Mouse (Mus musculus) liver, embryonic 13.5 days (tissue): ENCODE results near the gene Cdk5r2. TPM values are rescaled to one million over a fixed set of nuclear protein-coding genes. Genes with fewer than 3 reads are reported as not detected.

ENCODE experiments used
- ATAC-seq: fragments of 200-750 bp; cut with Nextera tagmentation; 2 replicates; pipeline ENCODE4 v1.8.0; 2017; ENCODE audit warnings: low read depth, mild to moderate bottlenecking, moderate number of reproducible peaks, moderate library complexity
- DNase-seq: peaks from one replicate; pipeline ENCODE4 v3.0.0; 2022
- H3K27ac ChIP-seq: fragments of 300-500 bp; sonication (generic); 2 replicates; pipeline ENCODE4 v1.5.1; 2015; ENCODE audit warnings: moderate library complexity, mild to moderate bottlenecking, inconsistent platforms
- H3K27me3 ChIP-seq: fragments of 300-500 bp; sonication (generic); 2 replicates; pipeline ENCODE4 v1.6.1; 2015; ENCODE audit warnings: mild to moderate bottlenecking, inconsistent platforms
- H3K36me3 ChIP-seq: fragments of 300-500 bp; sonication (generic); 2 replicates; pipeline ENCODE4 v1.6.1; 2015; ENCODE audit warnings: mild to moderate bottlenecking, inconsistent platforms
- H3K4me1 ChIP-seq: fragments of 300-500 bp; sonication (generic); replicated peaks from 2 replicates; pipeline ENCODE4 v1.6.1; 2015; ENCODE audit warnings: inconsistent platforms
- H3K4me2 ChIP-seq: fragments of 300-500 bp; sonication (generic); 2 replicates; pipeline ENCODE4 v1.6.1; 2015; ENCODE audit warnings: inconsistent platforms, mild to moderate bottlenecking, moderate library complexity
- H3K4me3 ChIP-seq: fragments of 300-500 bp; sonication (generic); replicated peaks from 2 replicates; pipeline ENCODE4 v1.5.1; 2015; ENCODE audit warnings: mild to moderate bottlenecking, inconsistent platforms
- H3K9ac ChIP-seq: fragments of 300-500 bp; sonication (generic); 2 replicates; pipeline ENCODE4 v1.6.1; 2015; ENCODE audit warnings: mild to moderate bottlenecking, inconsistent platforms
- H3K9me3 ChIP-seq: fragments of 300-500 bp; sonication (generic); replicated peaks from 2 replicates; pipeline ENCODE4 v1.6.1; 2016; ENCODE audit warnings: inconsistent platforms
- WGBS: fragments of 180-500 bp; shearing (Covaris S2); methylation state at CpG from one replicate; pipeline ENCODE4 v1.1.7; 2015; ENCODE audit not compliant: insufficient replicate concordance; 5-methylcytosine and 5-hydroxymethylcytosine counted together
- polyA plus RNA-seq: library from polyadenylated mRNA; unstranded; fragments of >200 nt; fragmentation: Nextera tagmentation; extraction: Ambion mirVana; gene quantifications from 2 replicates; pipeline ENCODE4 v1.2.1, GENCODE M21; 2015

The Cdk5r2 gene
- polyA plus RNA-seq, 1 experiment from 2014 or later = not detected

DNA sequence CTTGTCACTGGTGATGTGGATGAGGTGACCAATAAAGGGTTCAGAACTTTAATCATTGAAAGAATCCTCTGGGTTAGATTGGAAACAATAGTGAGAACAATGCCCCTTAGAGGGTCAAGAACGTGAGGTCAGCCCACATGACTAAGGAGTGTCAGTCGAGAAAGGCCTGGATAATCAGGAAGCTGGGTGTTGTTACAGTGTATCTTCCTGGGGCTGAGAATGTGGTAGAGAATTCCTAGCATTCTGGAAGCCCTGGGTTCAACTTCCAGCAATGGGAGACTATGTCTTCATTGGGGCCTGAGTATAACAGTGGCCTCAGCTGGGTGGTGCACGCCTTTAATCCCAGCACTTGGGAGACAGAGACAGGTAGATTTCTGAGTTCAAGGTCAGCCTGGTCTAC is 22.5 kb downstream of the Cdk5r2 start:
- Histone ChIP-seq H3K9me3 (no peaks in the 10 kb centered on the region), H3K4me3 (no peak overlapping the region), H3K27ac (no peak overlapping the region), H3K9ac (no peak overlapping the region), H3K4me2 (no peak overlapping the region), H3K36me3 (no peaks in the 10 kb centered on the region), H3K4me1 (no peaks in the 10 kb centered on the region), H3K27me3 (peaks cover 43% of the 10 kb centered on the region)
- no peak for ATAC-seq
- 28% methylated on average over 3 of the region's 3 CpGs for WGBS
- DNase-seq = no peak

DNA sequence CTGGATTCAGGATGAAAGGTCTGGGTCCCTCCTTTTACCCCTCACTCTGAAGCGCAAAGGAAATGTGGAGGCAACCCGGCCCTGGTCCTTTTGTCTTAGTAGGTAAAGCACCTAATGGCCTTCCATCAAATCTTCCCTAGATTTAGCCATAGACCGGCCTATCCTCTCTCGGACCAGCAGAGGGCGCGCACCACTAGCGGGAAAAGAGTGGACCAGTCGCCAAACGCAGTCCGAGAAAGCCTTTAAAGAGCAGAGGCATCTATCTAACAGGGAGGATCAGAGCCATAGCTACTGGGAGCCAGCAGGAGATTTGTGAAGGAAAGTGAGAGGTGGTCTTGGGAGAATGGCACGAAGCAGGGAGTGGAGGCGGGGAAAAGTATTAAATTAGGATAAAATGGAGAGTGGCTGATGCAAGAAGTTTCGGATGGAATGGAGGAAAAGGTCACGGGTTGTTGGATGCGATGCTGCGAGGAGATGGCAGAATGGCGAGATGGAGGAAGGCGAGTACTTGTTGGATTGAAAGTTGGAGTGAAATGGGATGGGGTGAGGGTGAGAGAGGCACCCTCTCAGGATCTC is 26.1 kb downstream of the Cdk5r2 start:
- no peak overlapping the region for H3K27ac ChIP-seq
- no peak overlapping the region for H3K4me2 ChIP-seq
- H3K27me3 ChIP-seq = peaks cover 73% of the 10 kb centered on the region
- H3K9me3 ChIP-seq = no peaks in the 10 kb centered on the region
- H3K36me3 ChIP-seq = no peaks in the 10 kb centered on the region
- WGBS = 5% methylated on average over 18 of the region's 18 CpGs
- no peaks in the 10 kb centered on the region; the same call in 1 of the 2 replicates for H3K4me1 ChIP-seq
- ATAC-seq (no peak), DNase-seq (peak; percentile 14)
- H3K9ac ChIP-seq = no peak overlapping the region
- H3K4me3 ChIP-seq = no peak overlapping the region

DNA sequence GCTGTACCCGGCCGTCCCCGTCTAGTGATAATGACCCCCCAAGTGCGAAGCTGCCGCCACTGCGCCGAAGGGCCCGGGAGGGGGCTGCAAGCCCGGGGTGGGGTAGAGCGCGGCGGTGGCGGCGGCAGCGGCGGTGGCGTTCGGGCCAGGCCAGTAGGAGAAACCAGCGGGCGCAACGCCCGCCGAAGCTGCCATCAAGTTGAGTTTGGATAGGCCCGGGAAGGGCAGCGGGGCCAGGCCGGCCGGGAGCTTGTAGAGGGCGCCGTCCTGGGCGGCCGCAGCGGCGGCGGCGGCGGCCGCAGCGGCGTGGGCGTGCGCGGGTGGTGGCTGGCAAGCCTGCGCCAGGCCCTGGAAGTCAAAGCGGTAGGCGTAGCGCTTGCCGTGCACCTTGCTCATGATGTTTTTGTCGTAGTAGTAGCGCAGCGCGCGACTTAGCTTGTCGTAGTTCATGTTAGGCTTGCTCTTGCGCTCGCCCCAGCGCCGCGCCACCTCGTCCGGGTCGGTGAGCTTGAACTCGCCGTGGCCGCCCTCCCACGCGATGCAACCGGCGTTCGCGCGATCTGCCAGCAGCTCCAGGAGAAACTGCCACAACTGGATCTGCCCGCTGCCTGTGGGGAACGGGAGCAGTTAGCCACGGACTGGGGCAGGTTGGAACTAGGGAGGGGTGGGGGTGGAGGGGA is 27.5 kb downstream of the Cdk5r2 start:
- no peaks in the 10 kb centered on the region for H3K36me3 ChIP-seq
- H3K9me3 ChIP-seq = no peaks in the 10 kb centered on the region
- H3K27me3 ChIP-seq = peaks cover 86% of the 10 kb centered on the region
- peak overlapping the region; percentile 14; the same call in 1 of the 2 replicates for H3K4me3 ChIP-seq
- WGBS = 2% methylated on average over 74 of the region's 74 CpGs
- H3K4me1 ChIP-seq = no peaks in the 10 kb centered on the region; the same call in 1 of the 2 replicates
- DNase-seq (no peak), ATAC-seq (no peak)
- no peak overlapping the region for H3K27ac ChIP-seq
- peak overlapping the region; percentile 41 for H3K4me2 ChIP-seq
- H3K9ac ChIP-seq = no peak overlapping the region

GRCm38 (mm10) chr1:74882828-74883227 is 28.1 kb downstream of the Cdk5r2 start:
- Histone ChIP-seq H3K4me2 (no peak overlapping the region), H3K9ac (no peak overlapping the region), H3K27me3 (peaks cover 92% of the 10 kb centered on the region), H3K4me3 (0 out of 2 replicates have a peak overlapping the region, but pooled peaks have one; percentile 14), H3K36me3 (no peaks in the 10 kb centered on the region), H3K4me1 (no peaks in the 10 kb centered on the region; the same call in 1 of the 2 replicates), H3K9me3 (no peaks in the 10 kb centered on the region), H3K27ac (no peak overlapping the region)
- DNase-seq (no peak), ATAC-seq (no peak)
- 3% methylated on average over 8 of the region's 8 CpGs for whole genome bisulfite sequencing

- Histone ChIP-seq H3K36me3 (no peaks in the 10 kb centered on the region), H3K9ac (no peak overlapping the region), H3K27me3 (peaks cover 93% of the 10 kb centered on the region), H3K9me3 (no peaks in the 10 kb centered on the region), H3K4me1 (no peaks in the 10 kb centered on the region; the same call in 1 of the 2 replicates), H3K4me2 (no peak overlapping the region), H3K27ac (no peak overlapping the region), H3K4me3 (no peak overlapping the region)
- 9% methylated on average over 5 of the region's 5 CpGs for WGBS
- DNase-seq (no peak), ATAC-seq (no peak)
These were observed 28.7 kb downstream of the Cdk5r2 start for GRCm38 (mm10) chr1:74883441-74883840.

- Histone ChIP-seq H3K9ac (no peak overlapping the region), H3K4me2 (peak overlapping the region; percentile 39), H3K36me3 (no peaks in the 10 kb centered on the region), H3K27me3 (peaks cover 88% of the 10 kb centered on the region), H3K9me3 (no peaks in the 10 kb centered on the region), H3K27ac (no peak overlapping the region), H3K4me1 (no peaks in the 10 kb centered on the region; the same call in 1 of the 2 replicates), H3K4me3 (peak overlapping the region; percentile 19)
- ATAC-seq (no peak), DNase-seq (no peak)
- WGBS = 2% methylated on average over 57 of the region's 57 CpGs
These were observed 29.7 kb downstream of the Cdk5r2 start for GRCm38 (mm10) chr1:74884196-74885141.

- Histone ChIP-seq H3K27ac (no peak within 1 kb of the TSS), H3K4me1 (no peaks in the 10 kb centered on the region; the same call in 1 of the 2 replicates), H3K4me2 (peak within 1 kb of the TSS; percentile 39), H3K9ac (no peak within 1 kb of the TSS), H3K36me3 (no peaks in the 10 kb centered on the region), H3K27me3 (peaks cover 94% of the 10 kb centered on the region), H3K4me3 (peak within 1 kb of the TSS; percentile 19), H3K9me3 (no peaks in the 10 kb centered on the region)
- WGBS = 1% methylated on average over 38 of the region's 43 CpGs
- ATAC-seq = no peak
- no peak for DNase-seq
These were observed 30.8 kb downstream of the Cdk5r2 start, which contains the start of gene Fev for GRCm38 (mm10) chr1:74885369-74886042. Gene Fev (minus strand): TSS chr1:74885419.

DNA sequence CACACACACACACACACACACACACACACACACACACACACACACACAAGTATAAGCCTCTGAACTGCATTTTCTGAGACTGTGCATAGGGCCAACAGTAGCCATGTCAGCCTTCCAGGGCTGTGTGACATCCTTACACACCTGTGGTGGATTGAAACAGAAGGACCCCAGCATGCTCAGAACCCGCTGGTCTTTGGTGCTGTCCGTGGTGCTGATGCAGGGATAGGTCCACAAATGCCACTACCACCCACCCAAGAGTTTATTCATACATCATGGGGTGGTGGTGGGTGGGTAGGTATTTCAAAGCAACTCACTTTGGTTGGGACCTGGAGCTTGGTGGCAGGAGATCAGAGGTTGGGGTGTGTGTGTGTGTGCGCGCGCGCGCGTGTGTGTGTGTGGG is 36.8 kb downstream of the Cdk5r2 start:
- ATAC-seq = no peak
- H3K27ac ChIP-seq = no peak overlapping the region
- no peak for DNase-seq

GRCm38 (mm10) chr1:74892351-74893133 is 37.8 kb downstream of the Cdk5r2 start:
- Histone ChIP-seq H3K4me1 (no peaks in the 10 kb centered on the region), H3K27me3 (peaks cover 92% of the 10 kb centered on the region), H3K36me3 (no peaks in the 10 kb centered on the region), H3K4me2 (no peak overlapping the region), H3K4me3 (no peak overlapping the region), H3K9me3 (no peaks in the 10 kb centered on the region), H3K27ac (no peak overlapping the region), H3K9ac (no peak overlapping the region)
- no peak for DNase-seq
- 3% methylated on average over 39 of the region's 39 CpGs for WGBS
- no peak for ATAC-seq

More for the DNA sequence above, 36.8 kb downstream of the Cdk5r2 start:
- Histone ChIP-seq H3K4me1 (no peaks in the 10 kb centered on the region), H3K27me3 (peaks cover 92% of the 10 kb centered on the region), H3K4me2 (no peak overlapping the region), H3K4me3 (no peak overlapping the region), H3K36me3 (no peaks in the 10 kb centered on the region), H3K9me3 (no peaks in the 10 kb centered on the region), H3K9ac (no peak overlapping the region)
- 0% methylated on average over 8 of the region's 8 CpGs for WGBS

GRCm38 (mm10) chr1:74893134-74893855 is 38.6 kb downstream of the Cdk5r2 start, which contains the start of gene Cryba2:
Gene Cryba2 (minus strand): TSS chr1:74893143.
- Histone ChIP-seq H3K27ac (no peak within 1 kb of the TSS), H3K4me1 (no peaks in the 10 kb centered on the region), H3K4me3 (no peak within 1 kb of the TSS), H3K27me3 (peaks cover 94% of the 10 kb centered on the region), H3K4me2 (no peak within 1 kb of the TSS), H3K9me3 (no peaks in the 10 kb centered on the region), H3K9ac (no peak within 1 kb of the TSS), H3K36me3 (no peaks in the 10 kb centered on the region)
- no peak for DNase-seq
- WGBS = 7% methylated on average over 25 of the region's 25 CpGs
- no peak for ATAC-seq
